Mouse (Mus musculus): Measurements from ENCODE around the gene Ifnk. TPM values are rescaled to one million over a fixed set of nuclear protein-coding genes. Genes with fewer than 3 reads are reported as not detected.
A peak's percentile ranks its signal among the peaks of the same experiment; 100 is the strongest.

Ifnk gene
- polyA plus RNA-seq, 1 experiment, result not detected

GRCm38 (mm10) chr4:35155132-35155922, 3.5 kb downstream of the Ifnk start:
- H3K4me1 ChIP-seq (ENCODE audit: control insufficient read depth, insufficient read depth, insufficient read length, low read length), result no peaks in the 10 kb centered on the region
- H3K27ac ChIP-seq (replicated peaks; ENCODE audit: low read depth, low read length), result peak overlapping the region; percentile 24; the same call in 1 of the 2 replicates
- H3K4me3 ChIP-seq (ENCODE audit: insufficient read depth, low read depth, low read length), result peak overlapping the region; percentile 88

GRCm38 (mm10) chr4:35156149-35156611, 4.3 kb downstream of the Ifnk start:
- H3K4me1 ChIP-seq (ENCODE audit: control insufficient read depth, insufficient read depth, insufficient read length, low read length), result no peaks in the 10 kb centered on the region
- H3K4me3 ChIP-seq (ENCODE audit: insufficient read depth, low read depth, low read length), result peak overlapping the region; percentile 88
- 0 out of 2 replicates have a peak overlapping the region, but pooled peaks have one; percentile 24 for H3K27ac ChIP-seq (replicated peaks; ENCODE audit: low read depth, low read length)

- H3K27ac ChIP-seq (replicated peaks; ENCODE audit: low read depth, low read length), result 0 out of 2 replicates have a peak within 1 kb of the TSS, but pooled peaks have one; percentile 29
- peak within 1 kb of the TSS; percentile 88 for H3K4me3 ChIP-seq (ENCODE audit: insufficient read depth, low read depth, low read length)
- H3K4me1 ChIP-seq (ENCODE audit: control insufficient read depth, insufficient read depth, insufficient read length, low read length), result no peaks in the 10 kb centered on the region
Measured at GRCm38 (mm10) chr4:35156751-35157611, 5.1 kb downstream of the Ifnk start, which contains the start of gene Mob3b. Gene Mob3b, minus strand, starts transcription at chr4:35157484.

- no peak overlapping the region for H3K27ac ChIP-seq (replicated peaks; ENCODE audit: low read depth, low read length)
- no peaks in the 10 kb centered on the region for H3K4me1 ChIP-seq (ENCODE audit: control insufficient read depth, insufficient read depth, insufficient read length, low read length)
- H3K4me3 ChIP-seq (ENCODE audit: insufficient read depth, low read depth, low read length), result no peak overlapping the region
Measured at GRCm38 (mm10) chr4:35157815-35158214, 6.0 kb downstream of the Ifnk start.

- no peak overlapping the region for H3K27ac ChIP-seq (replicated peaks; ENCODE audit: low read depth, low read length)
- no peak overlapping the region for H3K4me3 ChIP-seq (ENCODE audit: insufficient read depth, low read depth, low read length)
- no peaks in the 10 kb centered on the region for H3K4me1 ChIP-seq (ENCODE audit: control insufficient read depth, insufficient read depth, insufficient read length, low read length)
Measured at GRCm38 (mm10) chr4:35165275-35165674, 13.4 kb downstream of the Ifnk start.

- Histone ChIP-seq H3K27ac (replicated peaks; ENCODE audit: low read depth, low read length) (no peak overlapping the region), H3K4me1 (ENCODE audit: control insufficient read depth, insufficient read depth, insufficient read length, low read length) (no peaks in the 10 kb centered on the region), H3K4me3 (ENCODE audit: insufficient read depth, low read depth, low read length) (no peak overlapping the region)
Measured at GRCm38 (mm10) chr4:35165947-35166346, 14.1 kb downstream of the Ifnk start.

GRCm38 (mm10) chr4:35167855-35168254, 16.0 kb downstream of the Ifnk start:
- H3K4me3 ChIP-seq (ENCODE audit: insufficient read depth, low read depth, low read length), result no peak overlapping the region
- no peaks in the 10 kb centered on the region for H3K4me1 ChIP-seq (ENCODE audit: control insufficient read depth, insufficient read depth, insufficient read length, low read length)
- H3K27ac ChIP-seq (replicated peaks; ENCODE audit: low read depth, low read length), result no peak overlapping the region

- Histone ChIP-seq H3K4me3 (ENCODE audit: insufficient read depth, low read depth, low read length) (no peak overlapping the region), H3K4me1 (ENCODE audit: control insufficient read depth, insufficient read depth, insufficient read length, low read length) (no peaks in the 10 kb centered on the region), H3K27ac (replicated peaks; ENCODE audit: low read depth, low read length) (no peak overlapping the region)
Measured at GRCm38 (mm10) chr4:35169571-35170125, 17.8 kb downstream of the Ifnk start.

- no peak overlapping the region for H3K4me3 ChIP-seq (ENCODE audit: insufficient read depth, low read depth, low read length)
- no peak overlapping the region for H3K27ac ChIP-seq (replicated peaks; ENCODE audit: low read depth, low read length)
- H3K4me1 ChIP-seq (ENCODE audit: control insufficient read depth, insufficient read depth, insufficient read length, low read length), result no peaks in the 10 kb centered on the region
Measured at GRCm38 (mm10) chr4:35172471-35172870, 20.6 kb downstream of the Ifnk start.

- Histone ChIP-seq H3K4me3 (ENCODE audit: insufficient read depth, low read depth, low read length) (no peak overlapping the region), H3K27ac (replicated peaks; ENCODE audit: low read depth, low read length) (no peak overlapping the region), H3K4me1 (ENCODE audit: control insufficient read depth, insufficient read depth, insufficient read length, low read length) (no peaks in the 10 kb centered on the region)
Measured at GRCm38 (mm10) chr4:35173551-35173950, 21.7 kb downstream of the Ifnk start.

- H3K4me1 ChIP-seq (ENCODE audit: control insufficient read depth, insufficient read depth, insufficient read length, low read length), result no peaks in the 10 kb centered on the region
- no peak overlapping the region for H3K27ac ChIP-seq (replicated peaks; ENCODE audit: low read depth, low read length)
Measured at GRCm38 (mm10) chr4:35175566-35175965, 23.7 kb downstream of the Ifnk start.

GRCm38 (mm10) chr4:35177926-35178645, 26.2 kb downstream of the Ifnk start:
- H3K4me1 ChIP-seq (ENCODE audit: control insufficient read depth, insufficient read depth, insufficient read length, low read length), result no peaks in the 10 kb centered on the region
- H3K27ac ChIP-seq (replicated peaks; ENCODE audit: low read depth, low read length), result no peak overlapping the region
- H3K4me3 ChIP-seq (ENCODE audit: insufficient read depth, low read depth, low read length), result no peak overlapping the region

More at GRCm38 (mm10) chr4:35175566-35175965, 23.7 kb downstream of the Ifnk start:
- H3K4me3 ChIP-seq (ENCODE audit: insufficient read depth, low read depth, low read length), result no peak overlapping the region

GRCm38 (mm10) chr4:35187617-35188326, 35.9 kb downstream of the Ifnk start:
- Histone ChIP-seq H3K4me1 (ENCODE audit: control insufficient read depth, insufficient read depth, insufficient read length, low read length) (no peaks in the 10 kb centered on the region), H3K27ac (replicated peaks; ENCODE audit: low read depth, low read length) (no peak overlapping the region), H3K4me3 (ENCODE audit: insufficient read depth, low read depth, low read length) (no peak overlapping the region)

- no peaks in the 10 kb centered on the region for H3K4me1 ChIP-seq (ENCODE audit: control insufficient read depth, insufficient read depth, insufficient read length, low read length)
- H3K27ac ChIP-seq (replicated peaks; ENCODE audit: low read depth, low read length), result no peak overlapping the region
- no peak overlapping the region for H3K4me3 ChIP-seq (ENCODE audit: insufficient read depth, low read depth, low read length)
Measured at GRCm38 (mm10) chr4:35189794-35190193, 37.9 kb downstream of the Ifnk start.
